In genomic region chr14:57109194-57109593, GRCm38 (mm10) we compare ENCODE assay signal across 8 mouse cellular contexts. TPM values are rescaled to one million over a fixed set of nuclear protein-coding genes. Genes with fewer than 3 reads are reported as not detected.
A peak's percentile ranks its signal among the peaks of the same experiment; 100 is the strongest.
DNase-seq lines count a peak whose midpoint lies in the region; ATAC-seq and TF ChIP-seq lines count a peak whose summit lies in the region.

No protein-coding gene starts in this region.

- H3K4me2 ChIP-seq in forebrain, postnatal 0 days (ENCODE audit: low read depth), result no peak overlapping the region
- H3K4me2 ChIP-seq in midbrain, embryonic 11.5 days, result no peak overlapping the region
- no peak overlapping the region for H3K4me2 ChIP-seq in midbrain, embryonic 15.5 days
- H3K4me2 ChIP-seq in midbrain, postnatal 0 days (ENCODE audit: low read depth, low read length, poor library complexity, severe bottlenecking), result no peak overlapping the region
- no peak overlapping the region for H3K4me2 ChIP-seq in kidney, embryonic 16.5 days (replicated peaks; ENCODE audit: low read depth, low read length)

- peak; percentile 90 for DNase-seq in forebrain, postnatal 0 days
- no peak for DNase-seq in forebrain, embryonic 10.5 days (ENCODE audit: extremely low spot score, low spot score)
- DNase-seq in midbrain, embryonic 11.5 days (ENCODE audit: low spot score, missing footprints), result peak; percentile 98
- DNase-seq in R1 (ENCODE audit: low read depth, low spot score), result peak; percentile 57
- DNase-seq in midbrain, postnatal 0 days (ENCODE audit: low spot score), result peak; percentile 74

- no peak overlapping the region for H3K9ac ChIP-seq in forebrain, postnatal 0 days
- no peak overlapping the region for H3K9ac ChIP-seq in midbrain, embryonic 11.5 days (ENCODE audit: low read length)
- no peak overlapping the region for H3K9ac ChIP-seq in midbrain, embryonic 15.5 days
- no peak overlapping the region for H3K9ac ChIP-seq in midbrain, postnatal 0 days (replicated peaks; ENCODE audit: low read length, poor library complexity, severe bottlenecking)
- H3K9ac ChIP-seq in kidney, embryonic 16.5 days (replicated peaks; ENCODE audit: low read length), result no peak overlapping the region

- no peaks in the 10 kb centered on the region for H3K9me3 ChIP-seq in forebrain, postnatal 0 days (ENCODE audit: low read length)
- H3K9me3 ChIP-seq in forebrain, embryonic 10.5 days, result no peaks in the 10 kb centered on the region
- no peaks in the 10 kb centered on the region for H3K9me3 ChIP-seq in midbrain, embryonic 11.5 days (ENCODE audit: control insufficient read depth, low read length)
- H3K9me3 ChIP-seq in midbrain, embryonic 15.5 days, result no peaks in the 10 kb centered on the region
- no peaks in the 10 kb centered on the region for H3K9me3 ChIP-seq in midbrain, postnatal 0 days (ENCODE audit: low read length)
- H3K9me3 ChIP-seq in kidney, embryonic 16.5 days (ENCODE audit: low read length), result no peaks in the 10 kb centered on the region

- H3K27ac ChIP-seq in forebrain, postnatal 0 days (ENCODE audit: low read depth, low read length), result no peak overlapping the region
- H3K27ac ChIP-seq in forebrain, embryonic 10.5 days, result no peak overlapping the region
- H3K27ac ChIP-seq in midbrain, embryonic 11.5 days (ENCODE audit: low read depth, low read length), result no peak overlapping the region
- H3K27ac ChIP-seq in midbrain, embryonic 15.5 days, result no peak overlapping the region
- H3K27ac ChIP-seq in midbrain, postnatal 0 days (ENCODE audit: low read depth, low read length), result no peak overlapping the region
- no peak overlapping the region for H3K27ac ChIP-seq in kidney, embryonic 16.5 days (ENCODE audit: low read length)

- H3K4me1 ChIP-seq in forebrain, postnatal 0 days (ENCODE audit: insufficient read depth), result no peaks in the 10 kb centered on the region
- peaks cover 18% of the 10 kb centered on the region for H3K4me1 ChIP-seq in forebrain, embryonic 10.5 days
- peaks cover 5% of the 10 kb centered on the region; the same call in 1 of the 2 replicates for H3K4me1 ChIP-seq in midbrain, embryonic 11.5 days (ENCODE audit: control insufficient read depth, insufficient read depth, low read length)
- H3K4me1 ChIP-seq in midbrain, embryonic 15.5 days, result peaks cover 10% of the 10 kb centered on the region
- H3K4me1 ChIP-seq in midbrain, postnatal 0 days (ENCODE audit: insufficient read depth, low read length), result no peaks in the 10 kb centered on the region
- peaks cover 13% of the 10 kb centered on the region; the same call in 1 of the 2 replicates for H3K4me1 ChIP-seq in kidney, embryonic 16.5 days (ENCODE audit: insufficient read depth, low read length)

- peak; percentile 86 for TF ChIP-seq CTCF in forebrain, postnatal 0 days (IDR thresholded peaks at IDR 0.05; ENCODE audit: low read depth)
- peak; percentile 94 for TF ChIP-seq CTCF in midbrain, postnatal 0 days (IDR thresholded peaks at IDR 0.05)

- peak; percentile 53 for ATAC-seq in forebrain, postnatal 0 days
- no peak for ATAC-seq in midbrain, embryonic 11.5 days (ENCODE audit: low FRiP score)
- no peak for ATAC-seq in midbrain, embryonic 15.5 days (replicated peaks)
- ATAC-seq in granulocyte monocyte progenitor cell, adult 5-6 weeks (replicated peaks; ENCODE audit: poor library complexity, severe bottlenecking), result 0 out of 2 replicates have a peak, but pooled peaks have one; percentile 45
- no peak for ATAC-seq in midbrain, postnatal 0 days (ENCODE audit: low FRiP score)
- ATAC-seq in kidney, embryonic 16.5 days (ENCODE audit: low FRiP score, low TSS enrichment), result no peak

- no peaks in the 10 kb centered on the region for H3K36me3 ChIP-seq in forebrain, postnatal 0 days (ENCODE audit: insufficient read depth)
- no peaks in the 10 kb centered on the region for H3K36me3 ChIP-seq in forebrain, embryonic 10.5 days (replicated peaks)
- H3K36me3 ChIP-seq in midbrain, embryonic 11.5 days (ENCODE audit: control insufficient read depth, insufficient read depth, low read length), result no peaks in the 10 kb centered on the region
- no peaks in the 10 kb centered on the region for H3K36me3 ChIP-seq in midbrain, embryonic 15.5 days (replicated peaks)
- H3K36me3 ChIP-seq in midbrain, postnatal 0 days (ENCODE audit: insufficient read depth, low read length), result no peaks in the 10 kb centered on the region
- H3K36me3 ChIP-seq in kidney, embryonic 16.5 days (ENCODE audit: insufficient read depth, low read length), result no peaks in the 10 kb centered on the region

- H3K27me3 ChIP-seq in forebrain, postnatal 0 days (ENCODE audit: insufficient read depth, low read length), result peaks cover 34% of the 10 kb centered on the region
- H3K27me3 ChIP-seq in forebrain, embryonic 10.5 days (ENCODE audit: poor library complexity, severe bottlenecking), result peaks cover 58% of the 10 kb centered on the region
- H3K27me3 ChIP-seq in midbrain, embryonic 11.5 days (ENCODE audit: control insufficient read depth, insufficient read depth, low read length), result peaks cover 30% of the 10 kb centered on the region
- peaks cover 34% of the 10 kb centered on the region for H3K27me3 ChIP-seq in midbrain, embryonic 15.5 days (replicated peaks)
- H3K27me3 ChIP-seq in midbrain, postnatal 0 days (ENCODE audit: insufficient read depth, low read length), result peaks cover 31% of the 10 kb centered on the region
- H3K27me3 ChIP-seq in kidney, embryonic 16.5 days (ENCODE audit: insufficient read depth, low read length), result peaks cover 33% of the 10 kb centered on the region

- WGBS in forebrain, postnatal 0 days, result 7% methylated on average over 4 of the region's 4 CpGs
- 15% methylated on average over 4 of the region's 4 CpGs for WGBS in forebrain, embryonic 10.5 days
- 7% methylated on average over 4 of the region's 4 CpGs for WGBS in midbrain, embryonic 11.5 days
- WGBS in midbrain, embryonic 15.5 days, result 11% methylated on average over 4 of the region's 4 CpGs
- 8% methylated on average over 4 of the region's 4 CpGs for WGBS in midbrain, postnatal 0 days
- WGBS in kidney, embryonic 16.5 days, result 6% methylated on average over 4 of the region's 4 CpGs

- H3K4me3 ChIP-seq in forebrain, postnatal 0 days (ENCODE audit: low read depth, low read length), result no peak overlapping the region
- no peak overlapping the region for H3K4me3 ChIP-seq in forebrain, embryonic 10.5 days
- H3K4me3 ChIP-seq in midbrain, embryonic 11.5 days (ENCODE audit: low read depth, low read length), result no peak overlapping the region
- H3K4me3 ChIP-seq in midbrain, embryonic 15.5 days, result no peak overlapping the region
- H3K4me3 ChIP-seq in midbrain, postnatal 0 days (ENCODE audit: low read depth, low read length), result no peak overlapping the region
- H3K4me3 ChIP-seq in kidney, embryonic 16.5 days (ENCODE audit: low read length), result no peak overlapping the region

RNA-seq across cellular contexts. Expression of gene Gjb2, which starts 4.7 kb away (rescaled TPM):
- total RNA-seq in forebrain, postnatal 0 days (2014; rRNA removed), result 9.6 and 11.3 TPM in 2 replicates
- 12.8 and 14.4 TPM in 2 replicates for polyA plus RNA-seq in forebrain, postnatal 0 days (2015; fragmentation: Nextera tagmentation; extraction: Ambion mirVana)
- 0.50 and 0.83 TPM in 2 replicates for polyA plus RNA-seq in forebrain, embryonic 10.5 days (2016; fragmentation: Nextera tagmentation; extraction: Ambion mirVana)
- polyA plus RNA-seq in midbrain, embryonic 11.5 days (2014; fragmentation: Nextera tagmentation; extraction: Ambion mirVana), result 6.7 and 7.5 TPM in 2 replicates
- polyA plus RNA-seq in midbrain, embryonic 15.5 days (2015; fragmentation: Nextera tagmentation; extraction: Ambion mirVana), result 16.1 and 18.8 TPM in 2 replicates
- total RNA-seq in granulocyte monocyte progenitor cell, adult 5-6 weeks (2014; fragmentation: Nextera tagmentation), result not detected in 2 replicates
- not detected in 2 replicates for total RNA-seq in granulocyte monocyte progenitor cell, adult 5-6 weeks (2017)
- total RNA-seq in midbrain, postnatal 0 days (2014; rRNA removed), result 12.9 and 13.8 TPM in 2 replicates
- polyA plus RNA-seq in midbrain, postnatal 0 days (2015; fragmentation: Nextera tagmentation; extraction: Ambion mirVana), result 17.8 and 19.1 TPM in 2 replicates
- polyA plus RNA-seq in kidney, embryonic 16.5 days (2015; fragmentation: Nextera tagmentation; extraction: Ambion mirVana), result 6.3 and 6.7 TPM in 2 replicates

RNA-seq across cellular contexts. Expression of gene Gm4491, which starts 6.5 kb away (rescaled TPM):
- total RNA-seq in forebrain, postnatal 0 days (2014; rRNA removed), result 0.24 TPM in 1 of 2 replicates, not detected in the other
- not detected in 2 replicates for polyA plus RNA-seq in forebrain, postnatal 0 days (2015; fragmentation: Nextera tagmentation; extraction: Ambion mirVana)
- not detected in 2 replicates for polyA plus RNA-seq in forebrain, embryonic 10.5 days (2016; fragmentation: Nextera tagmentation; extraction: Ambion mirVana)
- not detected in 2 replicates for polyA plus RNA-seq in midbrain, embryonic 11.5 days (2014; fragmentation: Nextera tagmentation; extraction: Ambion mirVana)
- polyA plus RNA-seq in midbrain, embryonic 15.5 days (2015; fragmentation: Nextera tagmentation; extraction: Ambion mirVana), result not detected in 2 replicates
- total RNA-seq in granulocyte monocyte progenitor cell, adult 5-6 weeks (2014; fragmentation: Nextera tagmentation), result not detected in 2 replicates
- total RNA-seq in granulocyte monocyte progenitor cell, adult 5-6 weeks (2017), result not detected in 2 replicates
- 0.99 TPM in 1 of 2 replicates, not detected in the other for total RNA-seq in midbrain, postnatal 0 days (2014; rRNA removed)
- 0.18 and 0.23 TPM in 2 replicates for polyA plus RNA-seq in midbrain, postnatal 0 days (2015; fragmentation: Nextera tagmentation; extraction: Ambion mirVana)
- not detected in 2 replicates for polyA plus RNA-seq in kidney, embryonic 16.5 days (2015; fragmentation: Nextera tagmentation; extraction: Ambion mirVana)

RNA-seq across cellular contexts. Expression of gene Gjb6, which starts 24.2 kb away (rescaled TPM):
- total RNA-seq in forebrain, postnatal 0 days (2014; rRNA removed), result 13.8 and 18.3 TPM in 2 replicates
- polyA plus RNA-seq in forebrain, postnatal 0 days (2015; fragmentation: Nextera tagmentation; extraction: Ambion mirVana), result 18.1 and 18.7 TPM in 2 replicates
- 0.60 and 0.68 TPM in 2 replicates for polyA plus RNA-seq in forebrain, embryonic 10.5 days (2016; fragmentation: Nextera tagmentation; extraction: Ambion mirVana)
- 2.9 and 3.0 TPM in 2 replicates for polyA plus RNA-seq in midbrain, embryonic 11.5 days (2014; fragmentation: Nextera tagmentation; extraction: Ambion mirVana)
- polyA plus RNA-seq in midbrain, embryonic 15.5 days (2015; fragmentation: Nextera tagmentation; extraction: Ambion mirVana), result 25.7 and 28.4 TPM in 2 replicates
- total RNA-seq in granulocyte monocyte progenitor cell, adult 5-6 weeks (2014; fragmentation: Nextera tagmentation), result not detected in 2 replicates
- not detected in 2 replicates for total RNA-seq in granulocyte monocyte progenitor cell, adult 5-6 weeks (2017)
- 17.6 and 21.0 TPM in 2 replicates for total RNA-seq in midbrain, postnatal 0 days (2014; rRNA removed)
- polyA plus RNA-seq in midbrain, postnatal 0 days (2015; fragmentation: Nextera tagmentation; extraction: Ambion mirVana), result 21.4 and 24.4 TPM in 2 replicates
- 0.55 and 1.1 TPM in 2 replicates for polyA plus RNA-seq in kidney, embryonic 16.5 days (2015; fragmentation: Nextera tagmentation; extraction: Ambion mirVana)

RNA-seq across cellular contexts. Expression of gene Gja3, which starts 51.3 kb away (rescaled TPM):
- total RNA-seq in forebrain, postnatal 0 days (2014; rRNA removed), result 0.38 and 8.3 TPM in 2 replicates
- 0.48 and 0.59 TPM in 2 replicates for polyA plus RNA-seq in forebrain, postnatal 0 days (2015; fragmentation: Nextera tagmentation; extraction: Ambion mirVana)
- 0.06 TPM in 1 of 2 replicates, not detected in the other for polyA plus RNA-seq in forebrain, embryonic 10.5 days (2016; fragmentation: Nextera tagmentation; extraction: Ambion mirVana)
- 0.44 TPM in 1 of 2 replicates, not detected in the other for polyA plus RNA-seq in midbrain, embryonic 11.5 days (2014; fragmentation: Nextera tagmentation; extraction: Ambion mirVana)
- polyA plus RNA-seq in midbrain, embryonic 15.5 days (2015; fragmentation: Nextera tagmentation; extraction: Ambion mirVana), result 0.89 and 0.97 TPM in 2 replicates
- total RNA-seq in granulocyte monocyte progenitor cell, adult 5-6 weeks (2014; fragmentation: Nextera tagmentation), result not detected in 2 replicates
- total RNA-seq in granulocyte monocyte progenitor cell, adult 5-6 weeks (2017), result not detected in 2 replicates
- 0.05 and 0.09 TPM in 2 replicates for total RNA-seq in midbrain, postnatal 0 days (2014; rRNA removed)
- polyA plus RNA-seq in midbrain, postnatal 0 days (2015; fragmentation: Nextera tagmentation; extraction: Ambion mirVana), result 0.31 and 0.62 TPM in 2 replicates
- polyA plus RNA-seq in kidney, embryonic 16.5 days (2015; fragmentation: Nextera tagmentation; extraction: Ambion mirVana), result 14.1 and 14.7 TPM in 2 replicates

Comparison
In these comparisons a context has a peak if more than half of its experiments do, and no peak if none do; other contexts are left out.
1. ATAC-seq: peak in forebrain, postnatal 0 days (single experiment) and granulocyte monocyte progenitor cell, adult 5-6 weeks (single experiment); none in midbrain, embryonic 11.5 days (single experiment), midbrain, embryonic 15.5 days (single experiment), midbrain, postnatal 0 days (single experiment) and kidney, embryonic 16.5 days (single experiment).